ENCODE assay signal across 8 mouse cellular contexts in genomic region chr3:38886890-38887355, GRCm38 (mm10). TPM values are rescaled to one million over a fixed set of nuclear protein-coding genes. Genes with fewer than 3 reads are reported as not detected.
DNase-seq lines count a peak whose midpoint lies in the region; ATAC-seq and TF ChIP-seq lines count a peak whose summit lies in the region.

Gene Fat4 (plus strand): TSS chr3:38886940.

- no peaks in the 10 kb centered on the region for H3K9me3 ChIP-seq in heart, embryonic 10.5 days
- no peaks in the 10 kb centered on the region for H3K9me3 ChIP-seq in E14TG2a.4 (ENCODE audit: low read length)
- H3K9me3 ChIP-seq in hindbrain, embryonic 12.5 days (replicated peaks): no peaks in the 10 kb centered on the region
- no peaks in the 10 kb centered on the region for H3K9me3 ChIP-seq in liver, embryonic 14.5 days (ENCODE audit: control insufficient read depth, low read length)

- TF ChIP-seq CTCF in E14TG2a.4 (conservative IDR thresholded peaks at IDR 0.05; ENCODE audit: low read length): no peak
- no peak for TF ChIP-seq CTCF in liver, embryonic 14.5 days (IDR thresholded peaks at IDR 0.05; ENCODE audit: low read depth)

- 1% methylated on average over 29 of the region's 29 CpGs for WGBS in heart, embryonic 10.5 days
- under 1% methylated on average over 29 of the region's 29 CpGs for WGBS in hindbrain, embryonic 12.5 days
- WGBS in liver, embryonic 14.5 days (ENCODE audit: insufficient replicate concordance): 2% methylated on average over 29 of the region's 29 CpGs

- H3K27me3 ChIP-seq in heart, embryonic 10.5 days (ENCODE audit: insufficient read depth, poor library complexity, severe bottlenecking): peaks cover 7% of the 10 kb centered on the region
- H3K27me3 ChIP-seq in E14TG2a.4 (ENCODE audit: insufficient read depth, low read length): peaks cover 64% of the 10 kb centered on the region
- no peaks in the 10 kb centered on the region for H3K27me3 ChIP-seq in hindbrain, embryonic 12.5 days
- peaks cover 36% of the 10 kb centered on the region for H3K27me3 ChIP-seq in liver, embryonic 14.5 days (ENCODE audit: control insufficient read depth, insufficient read depth, low read length)

- peaks cover 31% of the 10 kb centered on the region for H3K36me3 ChIP-seq in heart, embryonic 10.5 days
- no peaks in the 10 kb centered on the region for H3K36me3 ChIP-seq in E14TG2a.4 (ENCODE audit: insufficient read depth, low read length)
- H3K36me3 ChIP-seq in hindbrain, embryonic 12.5 days: peaks cover 29% of the 10 kb centered on the region
- H3K36me3 ChIP-seq in liver, embryonic 14.5 days (replicated peaks; ENCODE audit: control insufficient read depth, insufficient read depth, low read depth): no peaks in the 10 kb centered on the region

- ATAC-seq in hindbrain, embryonic 12.5 days (ENCODE audit: low FRiP score): no peak
- no peak for ATAC-seq in liver, embryonic 14.5 days (ENCODE audit: insufficient read depth)

- peaks cover 22% of the 10 kb centered on the region for H3K4me1 ChIP-seq in heart, embryonic 10.5 days
- H3K4me1 ChIP-seq in E14TG2a.4 (replicated peaks; ENCODE audit: low read depth, low read length): peaks cover 30% of the 10 kb centered on the region
- H3K4me1 ChIP-seq in brown adipose tissue, adult 24 weeks (ENCODE audit: control insufficient read depth, insufficient read depth, insufficient read length, low read length): peaks cover 9% of the 10 kb centered on the region
- H3K4me1 ChIP-seq in hindbrain, embryonic 12.5 days: peaks cover 39% of the 10 kb centered on the region
- no peaks in the 10 kb centered on the region for H3K4me1 ChIP-seq in liver, embryonic 14.5 days (replicated peaks; ENCODE audit: control insufficient read depth in 2 of 2, insufficient read depth in 2 of 2, low read length in 1 of 2)

- no peak for TF ChIP-seq EP300 in liver, embryonic 14.5 days (IDR thresholded peaks at IDR 0.05; ENCODE audit: low read depth)

- peak within 1 kb of the TSS; percentile 87 for H3K27ac ChIP-seq in heart, embryonic 10.5 days
- peak within 1 kb of the TSS; percentile 53 for H3K27ac ChIP-seq in brown adipose tissue, adult 24 weeks (replicated peaks; ENCODE audit: low read depth, low read length)
- H3K27ac ChIP-seq in hindbrain, embryonic 12.5 days: peak within 1 kb of the TSS; percentile 91
- no peak within 1 kb of the TSS for H3K27ac ChIP-seq in liver, embryonic 14.5 days

- peak within 1 kb of the TSS; percentile 94 for H3K4me2 ChIP-seq in hindbrain, embryonic 12.5 days (replicated peaks)
- peak within 1 kb of the TSS; percentile 68 for H3K4me2 ChIP-seq in liver, embryonic 14.5 days (ENCODE audit: low read depth)

- H3K4me3 ChIP-seq in heart, embryonic 10.5 days: peak within 1 kb of the TSS; percentile 87
- peak within 1 kb of the TSS; percentile 83 for H3K4me3 ChIP-seq in E14TG2a.4 (replicated peaks; ENCODE audit: low read length)
- peak within 1 kb of the TSS; percentile 86 for H3K4me3 ChIP-seq in brown adipose tissue, adult 24 weeks (ENCODE audit: insufficient read depth, low read depth, low read length)
- H3K4me3 ChIP-seq in hindbrain, embryonic 12.5 days: peak within 1 kb of the TSS; percentile 63
- H3K4me3 ChIP-seq in liver, embryonic 14.5 days (ENCODE audit: insufficient read depth in 1 of 2, low read depth in 2 of 2, low read length in 2 of 2): peak within 1 kb of the TSS; percentile 56 to 59

- peak within 1 kb of the TSS; percentile 89 for H3K9ac ChIP-seq in hindbrain, embryonic 12.5 days
- H3K9ac ChIP-seq in liver, embryonic 14.5 days (replicated peaks): no peak within 1 kb of the TSS

- no peak for DNase-seq in heart, embryonic 10.5 days (ENCODE audit: low spot score)
- no peak for DNase-seq in heart, adult 9 months (ENCODE audit: low spot score in 2 of 2)
- no peak for DNase-seq in liver, embryonic 14.5 days (ENCODE audit: low read depth in 3 of 3, low spot score in 3 of 3)
- DNase-seq in urinary bladder, adult 2 months (ENCODE audit: low spot score): no peak
- no peak for DNase-seq in urinary bladder, postnatal 10 days (ENCODE audit: low spot score)

RNA-seq across cellular contexts. Expression of gene Fat4, which starts in this region (rescaled TPM):
- polyA plus RNA-seq in heart, embryonic 10.5 days (2016; fragmentation: Nextera tagmentation; extraction: Ambion mirVana): 2.6 and 3.9 TPM in 2 replicates
- 0.91 and 1.3 TPM in 2 replicates for polyA plus RNA-seq in brown adipose tissue, adult 24 weeks (2012; ENCODE audit: insufficient read depth, insufficient read length, missing spikeins)
- 14.6 and 17.1 TPM in 2 replicates for polyA plus RNA-seq in hindbrain, embryonic 12.5 days (2016; fragmentation: Nextera tagmentation; extraction: Ambion mirVana)
- 0.19 and 0.25 TPM in 2 replicates for polyA plus RNA-seq in liver, embryonic 14.5 days (2012; rRNA removed)
- polyA plus RNA-seq in liver, embryonic 14.5 days (2014; fragmentation: Nextera tagmentation; extraction: Ambion mirVana): 0.24 and 0.30 TPM in 2 replicates
- polyA plus RNA-seq in urinary bladder, adult 2 months (2012; rRNA removed): 4.2 and 6.3 TPM in 2 replicates
